Mouse (Mus musculus) cortical plate, adult 2 months (tissue): ENCODE results near the gene Rplp2.

Source experiments
- CTCF ChIP-seq: fragments of 200-500 bp; IDR thresholded peaks from 2 replicates; pipeline ENCODE4 v1.5.1; 2011; ENCODE audit warnings: mild to moderate bottlenecking, control low read depth, low read length; ENCODE audit not compliant: insufficient read depth; ENCODE audit errors: extremely low read depth
- POLR2A ChIP-seq: fragments of 200-500 bp; IDR thresholded peaks from 2 replicates; pipeline ENCODE4 v1.6.1; 2011; ENCODE audit warnings: mild to moderate bottlenecking, low read length, control low read depth; ENCODE audit not compliant: insufficient read depth; ENCODE audit errors: extremely low read depth

- TF ChIP-seq CTCF (no peak), POLR2A (no peak)
Measured at GRCm38 (mm10) chr7:141484186-141485120, 37.3 kb downstream of the Rplp2 start.
